Mouse (Mus musculus) lung, embryonic 14.5 days (tissue): ENCODE measurements around the gene B9d1. TPM values are rescaled to one million over a fixed set of nuclear protein-coding genes. Genes with fewer than 3 reads are reported as not detected.

Experiments
- ATAC-seq: fragments of 200-750 bp; cut with Nextera tagmentation; 2 replicates; pipeline ENCODE4 v1.8.0; 2017; ENCODE audit warnings: mild to moderate bottlenecking, moderate TSS enrichment, moderate library complexity; ENCODE audit not compliant: insufficient read depth
- DNase-seq: peaks from one replicate; pipeline ENCODE4 v3.0.0-alpha.2; 2015
- H3K27ac ChIP-seq: fragments of 300-500 bp; sonication (generic); 2 replicates; pipeline ENCODE4 v1.5.1; 2014; ENCODE audit warnings: low read depth, mild to moderate bottlenecking, moderate library complexity
- H3K27me3 ChIP-seq: fragments of 300-500 bp; sonication (generic); 2 replicates; pipeline ENCODE4 v1.6.1; 2014; ENCODE audit warnings: low read length, control low read depth; ENCODE audit not compliant: insufficient read depth
- H3K36me3 ChIP-seq: fragments of 300-500 bp; sonication (generic); 2 replicates; pipeline ENCODE4 v1.6.1; 2014; ENCODE audit warnings: control low read depth; ENCODE audit not compliant: insufficient read depth
- H3K4me1 ChIP-seq: fragments of 300-500 bp; sonication (generic); 2 replicates; pipeline ENCODE4 v1.6.1; 2014; ENCODE audit warnings: antibody characterized with exemption, control low read depth; ENCODE audit not compliant: insufficient read depth
- H3K4me2 ChIP-seq: fragments of 300-500 bp; sonication (generic); 2 replicates; pipeline ENCODE4 v1.6.1; 2014; ENCODE audit warnings: mild to moderate bottlenecking
- H3K4me3 ChIP-seq: fragments of 300-500 bp; sonication (generic); 2 replicates; pipeline ENCODE4 v1.5.1; 2014; ENCODE audit warnings: low read depth, low read length
- H3K9ac ChIP-seq: fragments of 300-500 bp; sonication (generic); 2 replicates; pipeline ENCODE4 v1.6.1; 2014
- H3K9me3 ChIP-seq: fragments of 300-500 bp; sonication (generic); 2 replicates; pipeline ENCODE4 v1.6.1; 2016; ENCODE audit warnings: low read depth, low read length, control low read depth
- CTCF ChIP-seq: IDR thresholded peaks from 2 replicates; pipeline ENCODE4 v1.5.1; 2016; ENCODE audit warnings: antibody characterized with exemption, low read depth
- WGBS: fragments of 180-500 bp; shearing (Covaris S2); extraction: QIAGEN DNeasy Blood & Tissue Kit; methylation state at CpG from one replicate; pipeline ENCODE4 v1.1.7; 2014; 5-methylcytosine and 5-hydroxymethylcytosine counted together
- polyA plus RNA-seq: library from polyadenylated mRNA; unstranded; fragments of >200 nt; fragmentation: Nextera tagmentation; extraction: Ambion mirVana; gene quantifications from 2 replicates; pipeline ENCODE4 v1.2.1, GENCODE M21; 2014

Gene B9d1
- polyA plus RNA-seq, 1 experiment from 2014 or later = 54.1 TPM

- Histone ChIP-seq H3K4me3 (peak within 1 kb of the TSS; percentile 45), H3K4me1 (peaks cover 26% of the 10 kb centered on the region), H3K9me3 (no peaks in the 10 kb centered on the region), H3K27me3 (no peaks in the 10 kb centered on the region), H3K9ac (peak within 1 kb of the TSS; percentile 55), H3K4me2 (peak within 1 kb of the TSS; percentile 64), H3K27ac (peak within 1 kb of the TSS; percentile 96), H3K36me3 (peaks cover 24% of the 10 kb centered on the region)
- 11% methylated on average over 20 of the region's 20 CpGs for WGBS
- ATAC-seq (peak; percentile 91), DNase-seq (peak; percentile 89)
- TF ChIP-seq CTCF = no peak
Measured at GRCm38 (mm10) chr11:61484613-61485540, 20.1 kb upstream of the B9d1 start, which contains the start of gene Mfap4. Gene Mfap4, plus strand, starts transcription at chr11:61485431.

DNA sequence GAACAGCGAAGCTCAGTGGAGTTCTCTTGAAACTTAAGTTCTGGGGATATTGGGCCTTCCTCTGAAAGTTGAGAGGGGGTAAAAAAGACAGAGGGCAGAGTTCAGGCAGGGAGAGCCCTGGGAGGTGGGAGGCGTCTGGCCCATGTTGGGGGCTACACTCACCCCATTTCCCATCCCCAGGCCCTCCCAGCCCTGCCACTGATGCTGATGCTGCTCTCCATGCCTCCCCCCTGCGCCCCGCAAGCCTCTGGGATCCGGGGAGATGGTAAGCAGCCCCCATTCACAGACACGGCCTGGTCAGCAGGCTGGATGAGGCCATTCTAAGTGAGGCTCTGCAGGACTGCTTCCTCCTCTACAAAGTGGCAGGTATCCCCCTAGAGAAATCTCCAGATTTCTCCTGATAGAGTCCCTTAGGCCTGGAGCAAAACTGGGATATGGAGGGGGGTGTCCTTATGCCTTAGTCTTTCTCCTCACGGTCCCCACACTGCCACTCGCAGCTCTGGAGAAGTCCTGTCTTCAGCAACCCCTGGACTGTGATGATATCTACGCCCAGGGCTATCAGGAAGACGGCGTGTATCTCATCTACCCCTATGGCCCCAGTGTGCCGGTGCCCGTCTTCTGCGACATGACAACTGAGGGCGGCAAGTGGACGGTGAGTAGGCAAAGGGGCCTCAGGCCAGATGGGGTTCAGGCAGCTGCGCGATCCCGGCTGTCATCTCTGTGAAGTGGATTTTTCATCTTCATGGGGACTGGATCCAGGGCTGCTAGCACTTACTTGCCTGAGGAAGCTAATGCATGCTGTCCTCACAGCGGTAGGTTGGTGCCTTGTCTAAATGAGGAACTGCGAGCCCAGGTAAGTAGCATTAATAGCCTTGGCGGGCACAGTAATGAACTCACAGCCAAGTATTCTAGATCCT, 19.1 kb upstream of the B9d1 start:
- H3K4me1 ChIP-seq = peaks cover 26% of the 10 kb centered on the region
- peak overlapping the region; percentile 96 for H3K27ac ChIP-seq
- peak overlapping the region; percentile 45 for H3K4me3 ChIP-seq
- peak overlapping the region; percentile 64 for H3K4me2 ChIP-seq
- TF ChIP-seq CTCF = no peak
- H3K27me3 ChIP-seq = no peaks in the 10 kb centered on the region
- H3K9me3 ChIP-seq = no peaks in the 10 kb centered on the region
- no peak for ATAC-seq
- WGBS = 31% methylated on average over 22 of the region's 22 CpGs
- H3K36me3 ChIP-seq = peaks cover 33% of the 10 kb centered on the region
- peak overlapping the region; percentile 55 for H3K9ac ChIP-seq
- no peak for DNase-seq

DNA sequence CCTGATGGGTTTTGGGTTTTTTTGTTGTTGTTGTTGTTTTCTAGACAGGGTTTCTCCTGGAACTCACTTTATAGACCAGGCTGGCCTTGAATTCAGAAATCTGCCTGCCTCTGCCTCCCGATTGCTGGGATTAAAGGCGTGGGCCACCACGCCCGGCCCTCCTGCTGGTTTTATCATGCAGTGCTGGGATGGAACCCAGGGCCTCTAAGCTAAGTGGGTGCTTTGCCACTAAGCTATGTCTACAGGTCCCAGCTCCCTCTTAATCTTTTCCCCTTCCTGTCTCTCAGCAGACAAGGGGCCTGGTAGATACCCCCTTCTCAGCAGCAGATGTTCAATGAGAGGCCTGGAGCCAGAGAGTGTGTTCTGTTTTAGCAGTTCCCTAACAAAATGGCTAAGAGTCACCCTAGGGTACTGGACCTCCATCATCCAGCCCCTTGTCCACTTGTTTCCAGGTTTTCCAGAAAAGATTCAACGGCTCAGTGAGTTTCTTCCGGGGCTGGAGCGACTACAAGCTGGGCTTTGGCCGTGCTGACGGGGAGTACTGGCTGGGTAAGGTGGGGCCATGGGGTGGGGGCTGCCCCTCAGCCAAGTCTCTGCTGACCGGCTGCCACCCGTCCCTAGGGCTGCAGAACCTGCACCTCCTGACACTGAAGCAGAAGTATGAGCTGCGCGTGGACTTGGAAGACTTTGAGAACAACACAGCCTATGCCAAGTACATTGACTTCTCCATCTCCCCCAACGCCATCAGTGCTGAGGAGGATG, 18.3 kb upstream of the B9d1 start:
- H3K36me3 ChIP-seq = peaks cover 41% of the 10 kb centered on the region
- H3K4me3 ChIP-seq = peak overlapping the region; percentile 45
- no peak for TF ChIP-seq CTCF
- ATAC-seq (no peak), DNase-seq (no peak)
- 73% methylated on average over 14 of the region's 14 CpGs for WGBS
- no peaks in the 10 kb centered on the region for H3K27me3 ChIP-seq
- peak overlapping the region; percentile 55 for H3K9ac ChIP-seq
- no peaks in the 10 kb centered on the region for H3K9me3 ChIP-seq
- H3K4me2 ChIP-seq = peak overlapping the region; percentile 64
- H3K27ac ChIP-seq = peak overlapping the region; percentile 96
- H3K4me1 ChIP-seq = peaks cover 22% of the 10 kb centered on the region

DNA sequence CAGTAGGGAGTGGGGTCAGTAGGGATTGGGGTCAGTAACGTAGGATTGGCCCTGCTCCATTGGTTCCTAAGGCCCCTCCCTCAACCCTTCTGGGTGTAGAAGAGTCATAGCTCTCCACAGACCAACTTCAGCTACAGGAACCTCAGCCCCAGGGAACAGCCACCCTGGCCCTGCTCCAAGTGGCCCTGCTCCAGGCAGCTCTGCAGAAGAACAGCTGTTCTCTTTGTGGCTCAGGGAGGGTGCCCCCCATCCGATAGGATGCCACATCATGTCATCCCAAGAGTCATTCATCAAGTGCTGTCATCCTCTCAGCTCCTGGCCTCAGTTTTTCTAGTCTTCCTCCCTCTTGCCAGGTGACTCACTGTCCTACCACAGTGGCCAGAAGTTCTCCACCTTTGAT, 17.5 kb upstream of the B9d1 start:
- Histone ChIP-seq H3K27me3 (no peaks in the 10 kb centered on the region), H3K36me3 (peaks cover 49% of the 10 kb centered on the region), H3K9ac (peak overlapping the region; percentile 55; the same call in 1 of the 2 replicates), H3K4me1 (peaks cover 19% of the 10 kb centered on the region), H3K27ac (peak overlapping the region; percentile 38), H3K9me3 (no peaks in the 10 kb centered on the region), H3K4me3 (peak overlapping the region; percentile 45), H3K4me2 (peak overlapping the region; percentile 64)
- no peak for ATAC-seq
- TF ChIP-seq CTCF = no peak
- peak; percentile 90 for DNase-seq
- 33% methylated on average over 2 of the region's 2 CpGs for WGBS

- H3K27ac ChIP-seq = peak overlapping the region; percentile 38; the same call in 1 of the 2 replicates
- 87% methylated on average over 7 of the region's 7 CpGs for WGBS
Measured at GRCm38 (mm10) chr11:61487936-61488335, 17.0 kb upstream of the B9d1 start.

DNA sequence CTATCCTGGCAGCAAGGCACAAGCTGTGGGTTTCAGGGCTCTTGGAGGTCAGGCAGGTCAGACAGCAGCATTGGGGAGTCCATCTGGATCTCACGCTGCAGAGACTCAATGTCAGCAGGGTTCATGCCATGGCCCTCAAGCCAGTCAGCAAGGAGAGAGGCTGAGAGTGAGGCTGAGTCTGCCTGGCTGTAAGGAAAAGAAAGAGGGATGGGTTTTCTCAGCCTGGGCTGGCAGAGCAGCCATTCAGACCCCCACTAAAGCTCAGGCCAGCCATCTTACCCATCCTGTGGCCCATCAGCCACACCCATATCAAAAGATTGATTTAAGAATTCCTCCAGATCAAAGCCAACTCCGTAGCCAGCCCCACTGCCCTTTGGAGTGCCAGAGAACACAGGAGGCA, 15.9 kb upstream of the B9d1 start:
- Histone ChIP-seq H3K9ac (no peak overlapping the region), H3K36me3 (peaks cover 53% of the 10 kb centered on the region), H3K4me2 (no peak overlapping the region), H3K27ac (no peak overlapping the region; the same call in 1 of the 2 replicates), H3K4me1 (peaks cover 19% of the 10 kb centered on the region; the same call in 1 of the 2 replicates), H3K9me3 (no peaks in the 10 kb centered on the region), H3K27me3 (no peaks in the 10 kb centered on the region), H3K4me3 (no peak overlapping the region)
- no peak for DNase-seq
- 64% methylated on average over 2 of the region's 2 CpGs for WGBS
- TF ChIP-seq CTCF = no peak
- ATAC-seq = no peak

More at GRCm38 (mm10) chr11:61487936-61488335, 17.0 kb upstream of the B9d1 start:
- peaks cover 53% of the 10 kb centered on the region for H3K36me3 ChIP-seq
- no peak for DNase-seq
- no peak for TF ChIP-seq CTCF
- H3K9me3 ChIP-seq = no peaks in the 10 kb centered on the region
- H3K9ac ChIP-seq = no peak overlapping the region
- ATAC-seq = no peak
- peak overlapping the region; percentile 64 for H3K4me2 ChIP-seq
- H3K4me3 ChIP-seq = peak overlapping the region; percentile 45; the same call in 1 of the 2 replicates
- H3K27me3 ChIP-seq = no peaks in the 10 kb centered on the region
- peaks cover 23% of the 10 kb centered on the region for H3K4me1 ChIP-seq
